Mouse (Mus musculus) heart, postnatal 0 days (tissue): ENCODE measurements at regions not wholly inside any gene's neighbourhood (a gene's known extent, or its start where the extent isn't known, plus 50 kb on each side); places are given as distances from the start of the nearest gene placed in this dataset.

Experiments
- CTCF ChIP-seq: IDR thresholded peaks from 2 replicates; pipeline ENCODE4 v1.5.1; 2016; ENCODE audit warnings: antibody characterized with exemption, control low read depth, low read depth
- EP300 ChIP-seq: IDR thresholded peaks from 2 replicates; pipeline ENCODE4 v1.6.1; 2016; ENCODE audit warnings: antibody characterized with exemption, low read depth

DNA sequence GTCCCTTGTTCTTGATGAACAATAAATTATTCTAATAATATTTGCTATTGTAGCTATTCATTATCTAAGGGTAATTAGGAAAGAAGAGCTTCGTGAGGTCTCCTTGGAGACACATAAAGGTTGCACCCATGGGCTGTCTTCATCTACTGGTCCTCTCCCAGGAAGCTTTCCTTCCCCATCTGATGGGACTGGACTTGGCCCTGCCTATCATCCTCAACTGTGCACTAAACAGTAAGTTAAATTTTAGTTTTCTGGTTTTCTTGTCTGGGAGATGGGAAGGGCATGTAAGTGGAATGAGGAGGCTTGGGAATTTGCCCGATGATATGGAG lies 554.5 kb downstream of the Gm9195 start:
- no peak for TF ChIP-seq CTCF
- no peak for TF ChIP-seq EP300
